Mouse (Mus musculus) olfactory bulb, adult 2 months (tissue): Measurements from ENCODE around the gene Gm26602. TPM values are rescaled to one million over a fixed set of nuclear protein-coding genes. Genes with fewer than 3 reads are reported as not detected.

ENCODE experiments used
- H3K27ac ChIP-seq: fragments of 200-500 bp; 2 replicates; pipeline ENCODE4 v1.5.1; 2012; ENCODE audit warnings: low read depth, low read length; ENCODE audit not compliant: insufficient read depth
- H3K4me1 ChIP-seq: fragments of 200-500 bp; 2 replicates; pipeline ENCODE4 v1.6.1; 2012; ENCODE audit warnings: low read length; ENCODE audit not compliant: control insufficient read depth, insufficient read depth
- H3K4me3 ChIP-seq: fragments of 200-500 bp; 2 replicates; pipeline ENCODE4 v1.5.1; 2012; ENCODE audit warnings: mild to moderate bottlenecking, low read depth, low read length, moderate library complexity; ENCODE audit not compliant: insufficient read depth
- CTCF ChIP-seq: fragments of 200-500 bp; IDR thresholded peaks from 2 replicates; pipeline ENCODE4 v1.5.1; 2012; ENCODE audit warnings: low read depth, mild to moderate bottlenecking, low read length, moderate library complexity; ENCODE audit not compliant: insufficient read depth
- POLR2A ChIP-seq: fragments of 200-500 bp; IDR thresholded peaks from 2 replicates; pipeline ENCODE4 v1.6.1; 2012; ENCODE audit warnings: mild to moderate bottlenecking, low read depth, low read length, moderate library complexity; ENCODE audit not compliant: insufficient read depth
- WGBS: fragments of 180-500 bp; shearing (Covaris S2); methylation state at CpG from one replicate; pipeline ENCODE4 v1.1.7; 2018; 5-methylcytosine and 5-hydroxymethylcytosine counted together
- polyA plus RNA-seq: library from polyadenylated mRNA; stranded (reverse); fragments of >200 nt; gene quantifications from 2 replicates; pipeline ENCODE4 v1.2.4, GENCODE M21; 2012; ENCODE audit warnings: low replicate concordance; ENCODE audit not compliant: missing spikeins, insufficient read depth, insufficient read length

Gm26602 gene
- polyA plus RNA-seq, 1 experiment, result not detected

DNA sequence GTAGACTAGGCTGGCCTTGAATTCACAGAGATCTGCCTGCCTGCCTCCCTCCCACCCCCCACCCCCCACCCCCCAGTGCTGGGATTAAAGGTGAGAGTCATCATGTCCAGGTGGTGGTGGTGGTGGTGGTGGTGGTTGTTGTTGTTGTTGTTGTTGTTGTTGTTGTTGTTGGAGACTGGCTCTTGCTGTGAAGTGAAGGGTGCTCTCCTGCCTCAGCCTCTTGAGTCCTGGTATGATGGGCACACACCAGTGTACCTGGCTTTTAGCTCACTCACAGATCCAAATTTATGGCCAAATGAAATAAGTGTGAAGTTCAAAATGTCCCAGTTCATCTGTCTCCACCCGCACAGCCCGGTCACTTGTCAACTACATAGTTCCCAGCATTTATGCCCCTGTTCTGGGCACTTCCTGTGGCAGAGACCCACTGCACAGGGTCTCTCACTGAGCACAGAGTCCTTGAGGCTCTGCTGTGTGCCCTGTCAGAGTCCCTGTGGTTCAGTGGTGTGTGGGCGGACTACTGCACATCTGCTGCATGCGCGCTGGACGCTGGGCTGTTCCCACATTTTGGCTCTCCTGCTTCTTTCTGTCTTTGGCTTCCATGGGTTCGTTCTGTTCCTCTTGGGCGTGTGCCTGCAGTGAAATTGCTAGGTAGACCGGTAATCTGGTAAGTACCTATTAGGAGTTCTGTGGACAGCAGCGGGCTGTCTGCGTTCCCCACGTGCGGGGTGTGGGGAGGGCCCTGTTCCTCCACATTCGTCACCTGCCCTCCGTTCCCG, 24.3 kb downstream of the Gm26602 start:
- 55% methylated on average over 16 of the region's 16 CpGs for WGBS
- Histone ChIP-seq H3K4me1 (peaks cover 58% of the 10 kb centered on the region), H3K27ac (no peak overlapping the region), H3K4me3 (no peak overlapping the region)
- TF ChIP-seq POLR2A, result no peak
- TF ChIP-seq CTCF, result no peak

DNA sequence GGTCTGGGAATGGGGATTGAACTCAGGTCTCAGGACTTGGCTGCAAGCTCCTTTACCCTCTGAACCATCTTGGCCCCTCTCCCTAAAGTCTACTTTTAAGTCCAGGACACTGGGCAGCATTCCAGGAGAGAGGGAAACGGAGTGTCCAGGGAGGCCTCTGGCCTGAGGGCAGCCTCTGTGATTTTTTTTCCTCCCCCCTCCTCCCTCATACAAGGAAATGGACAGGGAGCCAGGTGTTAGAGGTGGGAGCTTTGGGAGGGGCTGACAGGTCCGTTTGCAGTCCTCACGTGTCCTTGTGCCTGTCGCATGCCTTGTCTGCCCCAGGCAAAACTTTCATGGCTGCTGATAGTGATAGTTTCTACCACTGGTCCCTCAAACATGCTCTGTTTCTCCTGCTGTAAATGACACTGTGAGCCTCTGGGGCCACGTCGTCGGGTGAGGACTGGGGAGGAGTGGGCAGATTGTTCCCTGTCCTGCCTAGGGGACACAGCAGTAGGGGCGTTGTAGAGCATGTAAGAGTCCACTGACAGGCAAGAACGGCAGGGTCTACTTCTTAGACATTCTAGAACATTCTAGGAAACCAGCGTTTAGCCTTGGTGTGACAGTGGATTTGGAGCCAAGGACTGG, 25.7 kb downstream of the Gm26602 start:
- no peak for TF ChIP-seq POLR2A
- Histone ChIP-seq H3K27ac (no peak overlapping the region), H3K4me3 (no peak overlapping the region), H3K4me1 (peaks cover 56% of the 10 kb centered on the region)
- WGBS, result 59% methylated on average over 10 of the region's 10 CpGs

DNA sequence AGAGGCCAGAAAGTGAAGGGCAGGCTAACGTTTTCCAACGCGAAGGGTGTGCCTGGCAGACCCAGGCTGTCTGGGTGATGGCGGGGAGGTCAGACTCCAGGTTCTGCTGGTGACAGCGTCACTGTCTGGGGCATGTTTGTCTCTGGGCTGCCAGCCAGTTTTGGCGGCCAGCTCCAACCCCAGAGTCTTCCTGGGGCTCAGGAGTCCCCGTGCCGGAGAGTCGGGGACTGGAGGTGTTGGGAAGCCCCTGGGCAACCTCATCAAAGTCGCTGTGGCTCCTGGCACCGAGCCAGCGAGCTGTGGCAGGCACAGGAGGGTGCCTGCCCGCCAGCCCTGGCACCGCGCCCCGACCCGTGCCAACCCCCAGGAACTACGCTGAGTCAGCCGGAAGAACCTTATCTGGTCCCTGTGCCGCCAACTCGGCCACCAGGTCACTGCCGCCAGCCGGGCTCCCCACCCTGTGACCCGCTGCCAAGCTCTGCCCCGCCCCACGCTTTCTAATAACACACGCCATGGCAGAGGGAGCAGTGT, 26.3 kb downstream of the Gm26602 start:
- Histone ChIP-seq H3K4me1 (peaks cover 54% of the 10 kb centered on the region), H3K4me3 (no peak overlapping the region), H3K27ac (no peak overlapping the region)
- WGBS, result 22% methylated on average over 27 of the region's 27 CpGs
- TF ChIP-seq CTCF (no peak), POLR2A (no peak)

DNA sequence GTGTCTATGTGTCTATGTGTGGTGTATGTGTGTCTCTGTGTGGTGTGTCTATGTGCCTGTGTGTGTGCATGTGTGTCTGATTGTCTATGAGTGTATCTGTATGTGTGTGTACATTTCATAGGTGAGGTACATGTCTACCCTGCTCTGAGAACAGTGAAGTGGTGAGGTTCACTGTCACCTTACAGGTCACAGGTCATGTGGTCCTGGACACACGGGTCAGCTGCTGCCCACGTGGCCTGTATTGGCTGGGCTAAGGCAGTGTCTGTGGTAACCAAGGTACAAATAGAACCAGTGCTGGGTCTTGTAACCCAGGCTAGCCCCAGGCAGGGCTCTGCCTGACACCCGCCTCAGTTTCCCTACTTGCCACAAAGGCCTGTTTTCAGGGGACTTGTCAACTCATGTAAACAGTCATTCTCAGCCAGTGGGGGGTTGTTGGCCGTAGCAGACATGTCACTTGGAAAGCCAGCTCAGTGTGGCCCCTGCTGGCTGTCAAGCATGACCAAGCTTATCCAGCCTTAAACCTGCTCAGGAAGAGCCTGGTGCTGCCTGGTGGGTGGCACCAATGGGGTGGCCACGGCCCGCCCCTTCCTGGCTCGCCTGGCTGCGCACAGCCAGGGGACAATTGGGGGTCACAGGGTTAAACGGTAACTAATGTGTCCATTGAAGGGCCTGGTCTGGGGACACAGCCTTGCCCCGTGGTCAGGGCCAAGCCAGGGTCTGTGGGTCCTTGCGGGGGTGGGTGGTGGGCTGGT, 27.3 kb downstream of the Gm26602 start:
- WGBS, result 80% methylated on average over 11 of the region's 11 CpGs
- TF ChIP-seq POLR2A (no peak), CTCF (no peak)

DNA sequence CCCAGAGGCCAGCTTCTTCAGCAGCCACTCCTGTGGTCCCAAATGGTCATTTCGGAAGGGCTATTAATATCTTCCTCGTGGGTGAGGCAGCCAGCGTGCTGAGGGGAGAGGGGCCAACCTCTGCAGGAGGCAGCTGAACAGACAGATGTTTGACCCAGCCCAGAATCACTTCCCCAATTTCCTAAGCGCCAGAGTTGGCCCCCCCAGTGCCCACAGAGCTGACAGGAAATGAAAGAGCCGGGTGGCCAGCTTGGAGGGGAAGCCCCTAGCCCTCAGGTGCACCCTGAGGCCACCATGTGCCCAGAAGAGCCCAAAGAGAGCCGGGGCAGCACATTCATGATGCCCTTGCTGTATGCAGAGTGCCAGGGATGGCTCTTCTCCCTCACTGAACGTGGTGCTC, 30.1 kb downstream of the Gm26602 start:
- Histone ChIP-seq H3K4me3 (no peak overlapping the region), H3K4me1 (peaks cover 29% of the 10 kb centered on the region), H3K27ac (no peak overlapping the region)
- WGBS, result 68% methylated on average over 7 of the region's 7 CpGs
- TF ChIP-seq CTCF (no peak), POLR2A (no peak)

More for the DNA sequence above, 27.3 kb downstream of the Gm26602 start:
- Histone ChIP-seq H3K27ac (no peak overlapping the region), H3K4me3 (no peak overlapping the region), H3K4me1 (peaks cover 44% of the 10 kb centered on the region)

DNA sequence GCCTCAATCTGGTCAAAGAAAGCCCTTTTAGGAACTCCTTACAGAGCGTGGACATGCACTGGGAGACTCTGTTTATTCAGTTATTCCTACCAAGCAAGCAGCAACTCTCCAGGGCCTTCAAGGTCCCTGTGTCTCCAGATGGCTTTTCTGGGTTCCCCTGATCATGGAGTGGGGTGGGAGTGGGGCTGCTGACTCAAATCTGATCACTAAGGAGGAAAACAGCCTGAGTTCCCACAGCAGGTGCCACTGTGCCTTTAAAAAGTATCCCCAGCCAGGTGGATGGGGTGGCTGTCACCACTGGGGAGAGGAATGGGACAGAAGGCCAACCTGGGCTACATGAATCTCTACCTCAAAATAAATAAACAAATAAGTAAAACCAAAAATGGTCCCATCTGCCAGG, 32.3 kb downstream of the Gm26602 start:
- H3K4me3 ChIP-seq, result no peak overlapping the region
- no peak for TF ChIP-seq CTCF
- TF ChIP-seq POLR2A, result no peak
- 85% methylated on average over 1 of the region's 1 CpGs for WGBS
- H3K27ac ChIP-seq, result no peak overlapping the region
- H3K4me1 ChIP-seq, result peaks cover 26% of the 10 kb centered on the region

DNA sequence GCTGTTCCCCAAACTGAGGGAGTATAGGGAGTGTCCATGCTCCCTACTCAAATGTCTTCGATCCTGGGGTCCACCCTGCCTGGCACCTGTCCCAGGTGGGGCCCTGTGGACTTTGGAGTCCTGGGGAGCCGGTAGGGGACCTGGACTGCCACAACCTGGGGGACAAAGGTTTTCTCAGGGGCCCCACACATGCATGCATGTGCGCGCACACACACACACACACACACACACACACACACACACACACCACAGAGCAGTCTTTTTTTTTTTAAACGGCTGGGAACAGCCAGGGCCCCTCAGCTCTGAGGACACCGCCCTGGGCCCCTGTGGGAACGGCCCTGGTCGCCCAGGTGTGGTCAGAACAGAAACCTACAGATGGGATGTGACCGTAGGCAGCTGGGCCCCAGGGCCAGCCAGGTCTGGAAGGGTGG, 32.8 kb downstream of the Gm26602 start:
- no peak overlapping the region for H3K27ac ChIP-seq

DNA sequence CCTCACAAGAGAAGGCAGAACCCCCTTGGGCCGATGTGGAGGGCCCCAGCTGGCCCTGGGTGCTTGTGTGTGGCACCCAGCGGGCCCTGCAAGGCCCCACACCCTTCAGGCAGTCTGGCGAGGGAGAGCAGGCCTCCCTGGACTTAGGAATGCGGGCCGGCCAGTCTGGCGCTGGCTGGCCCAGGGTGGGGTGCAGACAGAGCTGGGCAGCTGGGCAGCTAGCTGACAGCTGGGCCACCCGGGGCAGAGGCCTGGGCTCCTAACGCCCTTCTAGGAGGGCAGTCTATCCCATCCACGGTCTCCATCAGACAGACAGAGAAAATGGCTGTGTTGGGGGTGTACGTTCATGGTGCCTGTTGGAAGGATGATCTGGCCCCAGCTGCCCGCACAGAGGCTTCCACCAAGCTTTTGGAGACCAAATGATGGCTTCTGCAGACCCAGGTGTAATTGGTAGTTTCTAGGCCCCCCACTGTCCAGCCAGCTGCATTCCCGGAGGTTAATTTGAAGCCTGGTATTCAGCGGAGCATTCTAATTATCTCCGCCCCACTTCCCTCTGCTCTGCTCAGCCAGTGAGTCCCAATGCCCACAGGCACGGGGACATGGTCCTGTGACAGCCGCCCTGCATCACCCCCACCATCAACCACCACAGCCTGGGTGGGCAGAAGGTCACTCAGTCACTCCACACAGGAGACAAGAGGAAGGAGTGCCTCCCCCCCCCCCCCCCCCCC, 35.0 kb downstream of the Gm26602 start:
- no peak overlapping the region for H3K27ac ChIP-seq
- H3K4me3 ChIP-seq, result no peak overlapping the region
- 47% methylated on average over 16 of the region's 16 CpGs for WGBS
- TF ChIP-seq CTCF (no peak), POLR2A (no peak)
- peaks cover 21% of the 10 kb centered on the region for H3K4me1 ChIP-seq

More for the DNA sequence above, 32.8 kb downstream of the Gm26602 start:
- TF ChIP-seq POLR2A, result no peak
- TF ChIP-seq CTCF, result no peak
- H3K4me3 ChIP-seq, result no peak overlapping the region
- peaks cover 26% of the 10 kb centered on the region for H3K4me1 ChIP-seq
- 82% methylated on average over 9 of the region's 9 CpGs for WGBS
